Mouse (Mus musculus) limb, embryonic 15.5 days (tissue): ENCODE data around the gene Prkx. TPM values are rescaled to one million over a fixed set of nuclear protein-coding genes. Genes with fewer than 3 reads are reported as not detected.

Experiments
- ATAC-seq: fragments of 200-750 bp; cut with Nextera tagmentation; 2 replicates; pipeline ENCODE4 v1.8.0; 2017; ENCODE audit warnings: low read depth, moderate TSS enrichment; ENCODE audit not compliant: insufficient number of reproducible peaks, low FRiP score, low TSS enrichment
- H3K27ac ChIP-seq: fragments of 300-500 bp; sonication (generic); 2 replicates; pipeline ENCODE4 v1.5.1; 2015; ENCODE audit warnings: moderate library complexity, mild to moderate bottlenecking, inconsistent platforms
- H3K27me3 ChIP-seq: fragments of 300-500 bp; sonication (generic); 2 replicates; pipeline ENCODE4 v1.6.1; 2015; ENCODE audit warnings: inconsistent platforms
- H3K36me3 ChIP-seq: fragments of 300-500 bp; sonication (generic); 2 replicates; pipeline ENCODE4 v1.6.1; 2015; ENCODE audit warnings: inconsistent platforms
- H3K4me1 ChIP-seq: fragments of 300-500 bp; sonication (generic); 2 replicates; pipeline ENCODE4 v1.6.1; 2015; ENCODE audit warnings: inconsistent platforms
- H3K4me2 ChIP-seq: fragments of 300-500 bp; sonication (generic); 2 replicates; pipeline ENCODE4 v1.6.1; 2015; ENCODE audit warnings: mild to moderate bottlenecking, inconsistent platforms
- H3K4me3 ChIP-seq: fragments of 300-500 bp; sonication (generic); 2 replicates; pipeline ENCODE4 v1.5.1; 2015; ENCODE audit warnings: mild to moderate bottlenecking, inconsistent platforms
- H3K9ac ChIP-seq: fragments of 300-500 bp; sonication (generic); 2 replicates; pipeline ENCODE4 v1.6.1; 2015; ENCODE audit warnings: inconsistent platforms
- H3K9me3 ChIP-seq: fragments of 300-500 bp; sonication (generic); 2 replicates; pipeline ENCODE4 v1.6.1; 2016; ENCODE audit warnings: inconsistent platforms
- WGBS: fragments of 180-500 bp; shearing (Covaris S2); methylation state at CpG from one replicate; pipeline ENCODE4 v1.1.7; 2015; 5-methylcytosine and 5-hydroxymethylcytosine counted together
- polyA plus RNA-seq: library from polyadenylated mRNA; unstranded; fragments of >200 nt; fragmentation: Nextera tagmentation; extraction: Ambion mirVana; gene quantifications from 2 replicates; pipeline ENCODE4 v1.2.1, GENCODE M21; 2015

Prkx gene
- polyA plus RNA-seq, 1 experiment from 2014 or later, result 14.9 TPM

DNA sequence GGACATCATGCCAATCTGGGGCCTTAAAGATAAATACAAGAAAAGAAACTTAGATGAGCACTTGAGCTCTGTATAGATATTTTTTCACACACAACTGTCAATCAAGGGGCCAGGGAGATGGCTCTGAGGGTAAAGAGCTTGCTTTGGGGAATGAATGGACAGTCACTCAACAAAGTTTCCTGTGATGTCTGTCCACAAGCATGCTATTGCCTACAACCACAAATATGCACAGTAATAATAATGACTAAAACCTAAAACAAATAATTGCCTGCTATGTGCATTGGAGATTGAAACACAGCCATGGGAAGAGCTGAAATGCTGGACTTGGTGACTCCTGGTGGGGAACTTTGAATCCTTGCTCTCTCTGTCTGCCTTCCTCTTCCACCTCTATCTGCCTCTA, 9.7 kb downstream of the Prkx start:
- Histone ChIP-seq H3K36me3 (peaks cover 3% of the 10 kb centered on the region), H3K4me2 (no peak overlapping the region), H3K9me3 (no peaks in the 10 kb centered on the region), H3K9ac (no peak overlapping the region), H3K4me1 (no peaks in the 10 kb centered on the region), H3K27ac (no peak overlapping the region), H3K4me3 (no peak overlapping the region), H3K27me3 (no peaks in the 10 kb centered on the region)
- no peak for ATAC-seq

DNA sequence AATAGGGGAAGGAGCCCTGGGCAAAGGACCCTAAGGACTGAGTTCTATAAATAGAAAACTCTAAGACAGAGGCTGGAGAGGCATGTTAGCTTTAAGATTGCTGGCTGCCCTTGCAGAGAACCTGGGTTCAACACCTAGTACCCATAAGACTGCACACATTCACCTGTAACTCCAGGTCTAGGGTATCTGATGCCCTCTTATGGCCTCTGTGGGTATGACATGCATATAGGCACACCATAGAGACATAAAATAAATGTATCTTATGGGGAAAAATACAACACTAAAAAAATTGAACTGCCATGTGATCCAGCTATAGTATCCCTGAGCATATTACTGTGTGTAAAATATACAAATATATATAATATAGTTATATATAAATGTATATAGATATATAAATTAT, 18.3 kb downstream of the Prkx start:
- Histone ChIP-seq H3K4me1 (no peaks in the 10 kb centered on the region), H3K36me3 (peaks cover 3% of the 10 kb centered on the region), H3K4me3 (no peak overlapping the region), H3K9ac (no peak overlapping the region), H3K27me3 (no peaks in the 10 kb centered on the region), H3K4me2 (no peak overlapping the region), H3K9me3 (no peaks in the 10 kb centered on the region), H3K27ac (no peak overlapping the region)
- no peak for ATAC-seq

DNA sequence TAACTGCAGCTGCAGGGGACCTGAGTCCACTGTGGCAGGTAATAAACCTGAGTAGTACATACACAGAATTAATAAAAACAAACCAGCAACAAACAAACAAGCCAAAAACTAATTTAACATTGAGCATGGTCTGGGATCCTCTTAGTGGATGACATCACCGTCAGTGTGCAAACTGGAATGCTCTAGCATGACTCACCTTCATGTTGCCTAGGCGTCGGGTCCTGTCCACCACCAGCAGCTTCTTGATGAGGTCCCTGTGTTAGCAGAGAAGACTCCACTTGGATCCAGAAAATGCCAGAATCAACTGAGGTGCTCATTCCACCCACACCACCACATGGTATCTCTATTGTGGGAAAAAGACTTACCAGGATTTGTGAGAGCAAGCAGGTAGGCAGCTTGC, 30.9 kb downstream of the Prkx start:
- Histone ChIP-seq H3K9ac (no peak overlapping the region), H3K4me2 (no peak overlapping the region), H3K27ac (no peak overlapping the region), H3K4me3 (no peak overlapping the region), H3K9me3 (no peaks in the 10 kb centered on the region), H3K27me3 (no peaks in the 10 kb centered on the region), H3K36me3 (0 out of 2 replicates have a peak, but pooled peaks cover 3% of the 10 kb centered on the region), H3K4me1 (no peaks in the 10 kb centered on the region)
- no peak for ATAC-seq
- 91% methylated on average over 3 of the region's 3 CpGs for WGBS

DNA sequence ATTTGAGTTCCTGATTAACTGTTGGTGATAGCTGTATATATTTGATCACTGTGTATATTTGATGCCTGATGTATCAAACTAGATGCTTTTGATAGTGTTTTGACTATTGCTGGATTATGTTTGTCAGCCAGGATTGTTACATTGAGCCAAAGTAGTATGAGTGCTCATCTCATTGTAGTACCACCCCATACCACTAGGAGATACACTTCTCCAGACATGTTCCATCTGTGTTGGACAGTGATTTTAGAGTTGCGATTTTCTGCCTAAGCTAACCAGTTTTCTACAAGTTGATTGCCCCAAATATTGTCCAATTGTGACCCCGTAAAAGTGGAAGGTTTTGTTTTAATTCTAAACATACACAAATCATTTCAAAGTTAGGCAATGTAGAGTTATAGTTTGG, 51.8 kb downstream of the Prkx start:
- Histone ChIP-seq H3K4me1 (no peaks in the 10 kb centered on the region), H3K9me3 (no peaks in the 10 kb centered on the region), H3K36me3 (no peaks in the 10 kb centered on the region), H3K9ac (no peak overlapping the region), H3K27ac (no peak overlapping the region), H3K27me3 (no peaks in the 10 kb centered on the region), H3K4me3 (no peak overlapping the region), H3K4me2 (no peak overlapping the region)
- WGBS, result 80% methylated on average over 2 of the region's 2 CpGs
- ATAC-seq, result no peak

DNA sequence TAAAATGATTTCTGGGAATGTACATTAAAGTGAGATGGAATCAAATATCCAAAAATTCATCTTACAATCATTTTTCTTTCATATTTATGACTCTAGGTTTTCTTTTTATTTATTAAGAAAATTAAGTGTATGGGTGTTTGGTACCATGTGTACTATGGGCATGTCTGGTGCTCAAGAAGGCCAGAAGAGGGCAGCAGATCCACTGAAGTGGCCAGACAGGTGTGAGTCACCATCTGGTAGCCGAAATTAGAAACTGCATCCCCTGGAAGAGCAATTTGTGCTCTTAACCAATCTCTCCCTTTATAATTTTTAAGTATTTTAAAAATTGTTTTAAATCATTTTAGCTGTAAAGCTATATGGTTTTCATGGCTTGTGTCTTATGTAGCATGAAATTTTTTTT, 54.7 kb downstream of the Prkx start:
- ATAC-seq, result no peak
- Histone ChIP-seq H3K4me2 (no peak overlapping the region), H3K27ac (no peak overlapping the region), H3K36me3 (no peaks in the 10 kb centered on the region), H3K4me3 (no peak overlapping the region), H3K9ac (no peak overlapping the region), H3K4me1 (no peaks in the 10 kb centered on the region), H3K27me3 (no peaks in the 10 kb centered on the region), H3K9me3 (no peaks in the 10 kb centered on the region)
- 26% methylated on average over 1 of the region's 1 CpGs for WGBS

DNA sequence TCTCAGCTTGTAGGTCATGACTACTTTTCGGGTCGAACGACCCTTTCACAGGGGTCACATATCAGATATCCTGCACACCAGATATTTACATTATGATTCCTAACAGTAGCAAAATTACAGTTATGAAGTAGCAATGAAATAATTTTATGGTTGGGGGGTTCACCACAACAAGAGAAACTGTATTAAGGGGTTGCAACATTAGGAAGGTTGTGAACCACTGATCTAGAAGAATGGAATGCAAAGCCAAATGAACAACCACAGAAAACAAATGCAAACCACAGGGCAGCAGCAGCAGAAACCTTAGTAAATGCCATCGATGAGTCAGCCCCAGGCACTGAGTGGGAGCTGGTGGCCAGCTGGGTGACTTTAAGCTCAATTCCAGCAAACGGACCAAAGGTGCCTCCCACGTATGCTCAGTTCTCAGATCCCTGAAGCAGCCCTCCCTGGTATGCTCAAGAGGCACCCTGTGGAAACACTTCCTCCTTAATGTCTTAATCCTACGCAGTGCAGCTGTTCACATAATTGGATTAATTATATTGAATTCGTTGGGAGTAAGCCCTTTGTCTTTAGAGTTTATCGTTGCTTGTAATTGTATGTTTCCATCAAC, 62.0 kb downstream of the Prkx start:
- Histone ChIP-seq H3K27me3 (no peaks in the 10 kb centered on the region), H3K9ac (no peak overlapping the region), H3K4me3 (no peak overlapping the region), H3K9me3 (no peaks in the 10 kb centered on the region), H3K4me1 (no peaks in the 10 kb centered on the region), H3K27ac (no peak overlapping the region), H3K4me2 (no peak overlapping the region), H3K36me3 (no peaks in the 10 kb centered on the region)
- no peak for ATAC-seq
- WGBS, result 68% methylated on average over 9 of the region's 9 CpGs

DNA sequence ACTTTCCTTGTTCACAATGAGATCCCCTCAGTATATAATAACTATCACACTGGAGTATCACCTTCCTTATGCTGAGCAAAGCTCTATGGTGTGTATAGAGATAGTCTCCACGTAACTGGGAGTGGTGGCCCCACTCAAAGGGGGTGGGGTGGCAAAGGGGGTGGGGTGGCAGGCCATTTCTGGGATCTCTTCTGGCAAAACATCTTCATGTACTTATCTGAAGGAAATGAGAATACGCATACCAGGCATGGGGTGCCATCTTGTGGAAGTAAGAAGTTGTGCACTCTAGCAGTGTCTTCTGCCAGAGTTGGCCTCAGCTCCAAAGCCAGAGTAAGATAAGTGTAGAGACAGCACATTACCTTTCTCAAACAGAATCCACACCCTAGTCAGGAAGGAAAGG, 75.8 kb downstream of the Prkx start:
- no peak overlapping the region for H3K27ac ChIP-seq
- no peaks in the 10 kb centered on the region for H3K4me1 ChIP-seq
- no peak overlapping the region for H3K4me3 ChIP-seq
- 32% methylated on average over 2 of the region's 2 CpGs for WGBS
- no peaks in the 10 kb centered on the region for H3K36me3 ChIP-seq
- no peak overlapping the region for H3K4me2 ChIP-seq
- no peaks in the 10 kb centered on the region for H3K9me3 ChIP-seq
- no peak overlapping the region for H3K9ac ChIP-seq
- no peaks in the 10 kb centered on the region for H3K27me3 ChIP-seq
- no peak for ATAC-seq

Other genes with a start within 250 kb of the Prkx start
- gene Pbsn, start 57.3 kb upstream of the Prkx start, polyA plus RNA-seq, result not detected in 2 replicates
- not detected in 2 replicates for gene Gm14744, start 68.5 kb upstream of the Prkx start, polyA plus RNA-seq
- gene 5430402E10Rik, start 128.8 kb upstream of the Prkx start, polyA plus RNA-seq, result not detected in 2 replicates